Mouse (Mus musculus) c-Kit-positive CD71-negative TER-119-negative erythroid progenitor cells, embryonic 14.5 days (primary cell): ENCODE results near the gene Cactin.

Source experiments
- DNase-seq: peaks from one replicate; pipeline ENCODE4 v3.0.0-alpha.2; 2013; ENCODE audit warnings: low read depth

Gene Cactin

DNA sequence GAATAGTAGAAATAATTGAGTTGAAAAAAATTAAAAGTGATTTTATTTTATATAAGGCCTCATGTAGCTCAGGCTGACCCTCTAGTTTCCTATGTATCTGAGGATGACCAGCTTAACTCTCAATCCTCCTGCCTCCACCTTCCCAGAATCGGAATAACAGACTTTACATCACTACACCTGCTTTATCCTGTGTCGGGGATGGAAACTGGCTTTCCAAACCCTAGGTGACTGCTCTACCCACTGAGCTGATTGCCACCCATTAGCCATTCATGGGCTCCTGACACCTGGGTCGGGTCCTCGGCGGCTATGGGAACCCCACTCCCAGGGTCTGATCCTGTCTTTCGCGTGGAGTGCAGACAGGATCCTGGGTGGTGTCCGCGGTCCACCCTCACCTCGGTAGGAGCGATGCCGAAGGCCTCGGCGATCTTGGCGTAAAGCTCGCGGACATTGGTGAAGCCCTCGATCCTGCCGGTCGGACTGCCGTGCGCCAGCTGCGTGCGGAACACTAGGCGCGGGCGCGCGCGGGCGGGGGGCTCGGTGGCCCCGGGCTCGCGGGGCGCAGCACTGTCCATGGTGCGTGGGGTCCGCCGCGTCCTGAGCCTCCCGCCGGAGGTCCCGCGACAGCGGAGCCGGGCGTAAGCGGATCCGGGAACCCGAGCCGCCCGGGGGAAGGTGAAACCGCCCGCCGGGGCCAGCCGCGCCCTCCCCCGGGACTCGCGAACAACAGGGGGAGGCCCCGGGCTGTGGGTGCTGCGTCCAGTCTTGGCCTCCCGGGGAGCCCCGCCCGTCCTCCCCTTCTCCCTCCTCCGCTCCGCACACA is 22.0 kb downstream of the Cactin start, which contains the start of gene Gipc3:
TSS of gene Gipc3 (minus strand) at position 581 of the 820 bp plus-strand sequence.
- DNase-seq: no peak

DNA sequence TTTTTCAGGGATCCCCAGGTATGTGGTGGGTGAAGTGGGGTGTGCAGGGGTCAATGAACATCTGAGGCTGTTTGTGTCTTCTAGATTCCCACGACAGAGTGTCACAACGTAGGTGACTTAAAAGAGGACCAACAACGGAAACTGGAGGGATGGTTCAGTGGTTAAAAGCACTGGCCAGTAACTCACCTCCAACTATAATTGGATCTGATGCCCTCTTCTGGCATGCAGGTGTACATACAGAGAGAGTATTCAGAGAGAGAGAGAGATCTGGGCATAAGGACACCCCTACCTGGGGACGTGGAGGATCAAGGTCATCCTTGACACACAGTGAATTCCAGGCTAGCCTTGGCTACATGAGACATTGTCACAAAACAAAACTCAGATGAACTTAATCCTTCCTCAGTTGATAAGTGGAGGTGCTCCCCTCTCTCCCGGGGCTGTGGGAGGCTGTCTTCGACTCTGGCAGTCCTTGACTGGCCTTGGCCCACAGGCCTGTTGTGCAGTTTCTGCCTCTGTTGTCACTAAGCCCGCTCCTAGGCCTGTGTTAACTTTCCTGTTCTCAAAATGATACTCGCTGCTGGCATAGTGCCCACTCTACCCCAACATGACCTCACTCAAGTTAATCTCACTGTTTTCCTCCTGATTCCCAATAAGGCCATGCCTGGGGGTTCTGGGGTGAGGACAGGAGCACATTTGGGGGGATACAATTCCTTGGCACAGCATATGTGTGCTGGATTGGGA is 23.7 kb downstream of the Cactin start:
- no peak for DNase-seq

DNA sequence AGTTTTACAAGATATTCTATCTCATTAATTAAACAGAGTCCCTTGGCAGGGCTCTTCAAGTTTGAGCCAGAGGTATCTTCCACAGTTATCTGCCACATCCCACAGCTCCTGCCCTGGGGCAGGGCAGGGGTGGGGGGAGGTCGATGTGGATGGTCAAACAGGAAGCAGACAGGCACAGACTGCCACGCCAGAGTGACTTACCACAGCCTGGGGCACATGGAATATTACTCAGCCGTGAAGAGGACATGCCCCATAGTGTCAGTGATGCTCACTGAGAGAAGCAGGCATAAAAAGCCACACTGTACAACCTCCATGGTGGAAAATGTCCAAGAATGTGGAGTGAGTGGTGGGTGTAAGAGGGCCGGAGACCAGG is 24.2 kb downstream of the Cactin start:
- no peak for DNase-seq

DNA sequence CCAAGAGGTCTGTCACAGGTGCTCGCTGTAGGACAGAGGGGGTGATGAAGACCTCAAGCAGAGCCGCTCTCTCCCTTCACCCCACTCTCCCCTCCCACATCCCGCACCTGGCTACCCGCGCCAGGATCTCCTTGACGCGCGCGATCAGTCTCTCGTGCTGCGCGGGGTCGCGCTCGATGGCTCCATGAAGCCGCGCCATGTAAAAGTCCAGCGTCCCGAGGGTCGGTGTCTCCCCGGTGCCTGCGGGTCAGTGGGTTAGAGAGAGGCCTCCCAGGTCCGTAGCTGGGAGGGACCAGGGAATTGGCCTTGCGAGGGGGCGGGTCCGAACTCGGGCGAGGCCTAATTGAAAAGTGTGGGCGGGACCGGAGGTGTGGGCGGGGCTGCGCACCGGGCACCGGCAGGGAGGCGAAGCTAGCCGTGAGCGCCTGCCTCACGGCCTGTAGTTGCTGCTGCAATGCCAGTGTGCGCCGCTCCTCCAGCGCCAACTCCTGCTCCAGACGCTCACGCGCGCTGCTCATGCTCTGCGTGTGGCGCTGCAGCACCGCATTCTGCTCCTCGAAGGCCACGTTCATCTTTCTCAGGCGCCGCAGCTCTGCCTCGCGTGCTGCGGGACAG is 25.7 kb downstream of the Cactin start:
- no peak for DNase-seq

GRCm38 (mm10) chr10:81349146-81349545 is 28.2 kb downstream of the Cactin start:
- DNase-seq: no peak

- DNase-seq: no peak
Measured at GRCm38 (mm10) chr10:81349961-81350350, 29.1 kb downstream of the Cactin start.

- DNase-seq: peak; percentile 97
Measured at GRCm38 (mm10) chr10:81350351-81351063, 29.6 kb downstream of the Cactin start, which contains the start of gene Hmg20b. TSS of gene Hmg20b (minus strand) at chr10:81350480.

DNA sequence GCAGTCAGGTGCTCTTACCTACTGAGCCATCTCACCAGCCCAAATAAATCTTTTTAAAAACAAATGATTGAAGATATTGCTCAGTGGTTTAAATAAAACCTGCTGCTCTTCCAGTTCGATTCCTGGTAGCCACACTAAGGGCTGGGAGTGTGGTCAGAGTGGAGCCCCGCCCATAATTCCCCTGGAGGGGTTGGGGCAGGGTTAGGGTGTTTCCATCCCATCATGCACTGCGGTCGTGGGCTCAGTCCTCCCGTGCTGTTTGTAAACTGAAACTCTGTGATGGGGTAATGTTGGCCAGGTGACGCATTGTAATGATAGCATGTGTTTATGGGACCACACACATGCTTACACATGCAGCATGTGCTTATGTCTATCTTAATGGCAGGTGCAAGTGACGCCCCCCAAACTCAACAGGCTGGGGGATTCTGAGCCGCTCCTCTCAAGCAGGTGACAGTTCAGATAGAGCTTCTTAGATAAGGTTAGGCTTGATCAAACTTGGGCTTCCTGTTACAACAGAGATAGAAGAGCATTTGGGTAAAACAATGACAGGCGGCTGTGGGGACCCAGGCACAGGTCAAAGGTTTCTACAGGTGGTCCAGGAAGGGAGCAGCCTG is 30.9 kb downstream of the Cactin start:
- no peak for DNase-seq

- no peak for DNase-seq
Measured at GRCm38 (mm10) chr10:81354738-81355477, 34.0 kb downstream of the Cactin start.

DNA sequence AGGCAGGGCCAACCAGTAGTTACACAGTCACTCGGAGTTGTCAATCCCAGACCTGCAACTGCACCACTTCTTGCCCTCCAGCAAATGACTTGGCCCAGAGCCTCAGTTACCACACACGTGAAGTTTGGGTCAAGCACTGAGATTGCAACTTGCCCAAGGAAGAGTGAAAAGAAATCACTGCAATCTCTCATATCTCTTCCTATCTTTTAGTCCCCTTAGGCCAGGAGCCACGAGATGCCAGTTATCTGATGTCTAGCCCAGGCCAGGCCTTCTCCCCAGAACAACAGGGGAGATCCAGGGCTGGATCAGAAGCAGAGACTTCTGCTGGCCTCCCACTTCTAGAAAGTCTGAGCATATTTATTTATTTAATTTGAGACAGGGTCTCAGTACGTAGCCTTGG is 34.6 kb downstream of the Cactin start:
- DNase-seq: no peak

DNA sequence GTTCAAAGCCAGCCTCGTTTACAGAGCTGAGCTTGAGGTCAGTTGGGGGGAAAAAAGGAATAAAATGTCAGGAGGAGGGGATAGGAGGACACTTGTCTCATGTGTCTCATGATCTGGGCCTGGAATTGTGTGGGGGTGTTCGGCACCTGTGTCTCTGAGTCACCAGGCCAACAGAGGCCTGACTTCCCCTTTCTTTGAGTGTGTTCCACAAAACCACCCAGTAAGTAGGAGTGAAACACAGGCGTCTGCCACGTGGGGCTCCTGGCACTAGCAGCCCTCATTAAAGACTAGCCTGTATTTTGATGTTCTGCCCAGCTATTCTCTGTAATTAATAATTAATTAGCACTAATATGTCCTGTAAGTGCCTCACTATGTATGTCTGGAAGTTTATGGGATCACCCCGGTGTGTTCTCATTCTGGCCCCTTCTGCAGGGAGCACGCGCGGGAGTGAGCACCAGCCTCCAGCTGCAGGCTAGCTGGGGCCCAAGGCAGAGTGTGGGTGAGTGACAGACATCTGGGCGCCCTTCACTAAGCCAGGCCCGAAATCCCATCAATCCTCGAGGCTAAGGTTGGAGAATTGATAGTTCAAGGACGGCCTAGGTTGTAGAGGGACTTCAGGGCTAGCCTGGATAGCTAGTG is 35.6 kb downstream of the Cactin start:
- DNase-seq: no peak

GRCm38 (mm10) chr10:81356991-81357844 is 36.3 kb downstream of the Cactin start, which contains the start of gene Mfsd12:
TSS of gene Mfsd12 (plus strand) at chr10:81357491.
- peak; percentile 81 for DNase-seq

DNA sequence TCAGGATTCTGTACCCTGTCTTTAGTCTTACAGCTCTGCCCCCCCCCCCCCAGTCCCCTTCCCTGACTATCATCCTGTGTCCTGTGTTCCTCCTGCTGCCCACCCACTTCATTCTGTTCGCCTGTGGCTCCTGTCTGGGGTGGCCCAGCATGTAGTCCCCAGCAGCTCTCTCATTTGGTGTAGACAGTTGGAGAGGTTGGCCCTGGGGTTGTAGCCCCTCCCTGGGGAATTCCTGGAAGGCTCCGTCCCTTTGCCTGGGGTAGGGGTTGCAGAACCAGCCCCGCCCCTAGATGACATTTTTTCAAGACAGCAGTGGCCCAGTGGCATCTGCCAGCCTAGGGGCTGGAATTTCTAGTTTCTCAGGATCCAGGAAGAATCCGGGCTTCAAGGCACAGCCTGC is 37.3 kb downstream of the Cactin start:
- no peak for DNase-seq

GRCm38 (mm10) chr10:81358841-81359240 is 37.9 kb downstream of the Cactin start:
- DNase-seq: no peak

- no peak for DNase-seq
Measured at GRCm38 (mm10) chr10:81360721-81361120, 39.8 kb downstream of the Cactin start.

- DNase-seq: no peak
Measured at GRCm38 (mm10) chr10:81362336-81362949, 41.5 kb downstream of the Cactin start.

DNA sequence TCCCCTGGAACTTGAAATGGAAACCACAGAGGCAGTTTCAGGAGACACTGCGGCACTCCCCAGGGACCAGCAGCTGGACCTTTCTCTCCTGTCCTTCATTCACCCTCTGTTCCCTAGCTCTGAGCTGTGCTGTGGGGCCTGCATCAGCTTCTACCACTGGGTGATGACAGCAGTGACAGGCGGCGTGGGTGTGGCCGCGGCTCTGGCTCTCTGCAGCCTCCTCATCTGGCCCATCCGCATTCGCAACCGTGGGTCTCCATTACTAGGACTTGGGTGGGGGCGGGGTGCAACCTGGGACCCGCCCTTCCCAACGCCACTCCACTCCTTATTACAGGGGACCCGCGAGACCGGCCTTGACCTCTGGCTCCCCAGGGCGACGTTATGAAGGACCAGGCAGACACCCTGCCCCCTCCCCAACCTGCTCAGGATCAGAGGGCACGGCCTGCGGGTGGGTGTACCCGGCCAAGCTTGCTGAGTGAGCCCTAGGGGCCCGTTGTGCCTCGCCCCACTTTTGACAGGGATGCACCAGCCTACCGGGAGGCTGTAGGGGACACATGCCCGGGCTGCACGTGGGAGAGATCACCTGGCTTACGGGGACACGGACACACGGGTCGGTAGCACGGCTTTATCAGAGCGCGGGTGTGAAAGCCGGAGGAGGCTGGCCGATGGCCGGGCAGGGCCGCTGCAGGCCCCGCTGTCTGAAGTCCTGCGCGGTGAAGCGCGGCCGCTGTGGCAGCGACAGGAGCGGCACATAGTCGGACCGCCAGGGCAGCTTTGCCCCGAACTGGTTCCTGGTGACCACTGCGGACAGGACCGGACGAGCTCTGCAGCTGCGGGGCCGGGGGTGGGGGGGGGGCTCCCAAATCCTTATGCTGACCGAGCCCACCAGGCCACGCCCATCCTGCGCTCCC is 42.8 kb downstream of the Cactin start:
- no peak for DNase-seq

- no peak for DNase-seq
Measured at GRCm38 (mm10) chr10:81364666-81365065, 43.8 kb downstream of the Cactin start.
